Mouse (Mus musculus) G1E (cell line): ENCODE data around the gene Wars. TPM values are rescaled to one million over a fixed set of nuclear protein-coding genes. Genes with fewer than 3 reads are reported as not detected.

Source experiments
- ATAC-seq: 2 replicates; pipeline ENCODE4 v1.8.0; 2016; ENCODE audit warnings: mild to moderate bottlenecking; ENCODE audit not compliant: insufficient number of reproducible peaks, poor library complexity, low FRiP score, severe bottlenecking; ENCODE audit errors: extremely low read depth
- DNase-seq: peaks from one replicate; pipeline ENCODE4 v3.0.0; 2012; ENCODE audit warnings: low spot score
- H3K27me3 ChIP-seq: 2 replicates; pipeline ENCODE4 v1.6.1; 2012; ENCODE audit warnings: mild to moderate bottlenecking, low read length, inconsistent platforms; ENCODE audit not compliant: insufficient read depth
- H3K36me3 ChIP-seq: replicated peaks from 2 replicates; pipeline ENCODE3; 2012; ENCODE audit warnings: mild to moderate bottlenecking, inconsistent platforms
- H3K4me1 ChIP-seq: 2 replicates; pipeline ENCODE4 v1.6.1; 2012; ENCODE audit warnings: low read depth, low read length, inconsistent platforms, mixed read lengths; ENCODE audit not compliant: insufficient read depth
- H3K4me3 ChIP-seq: 2 replicates; pipeline ENCODE4 v1.5.1; 2012; ENCODE audit warnings: low read depth, mild to moderate bottlenecking, inconsistent platforms, low read length, moderate library complexity, mixed read lengths
- H3K9me3 ChIP-seq: replicated peaks from 2 replicates; pipeline ENCODE4 v1.6.1; 2012; ENCODE audit warnings: inconsistent platforms
- CTCF ChIP-seq: IDR thresholded peaks from 2 replicates; pipeline ENCODE4 v1.5.1; 2012; ENCODE audit warnings: low read depth, low read length, inconsistent platforms, mixed read lengths
- GATA1 ChIP-seq: IDR thresholded peaks from 2 replicates; pipeline ENCODE4 v1.6.1; 2012; ENCODE audit warnings: borderline replicate concordance, low read length, inconsistent platforms, mixed read lengths
- GATA2 ChIP-seq: IDR thresholded peaks from 2 replicates; pipeline ENCODE4 v1.6.1; 2012; ENCODE audit warnings: low read depth, low read length, inconsistent platforms, borderline replicate concordance
- POLR2AphosphoS5 ChIP-seq: IDR thresholded peaks from 2 replicates; pipeline ENCODE4 v1.6.1; 2012; ENCODE audit warnings: low read depth, low read length, inconsistent platforms; ENCODE audit not compliant: insufficient replicate concordance
- TAL1 ChIP-seq: conservative IDR thresholded peaks from 2 replicates; pipeline ENCODE4 v1.6.1; 2012; ENCODE audit warnings: low read depth, low read length, inconsistent platforms, mixed read lengths
- polyA plus RNA-seq: library from polyadenylated mRNA; stranded (reverse); fragments of >175 nt; gene quantifications from 2 replicates; pipeline ENCODE4 v1.2.3, GENCODE M21; 2012
- total RNA-seq, 2 experiments: library from RNA; stranded (forward) in 1 of 2; stranded (reverse) in 1 of 2; fragments of 200-1000 nt in 1 of 2; fragments of >200 nt in 1 of 2; fragmentation: Nextera tagmentation in 1 of 2; gene quantifications; 2 replicates each; pipeline ENCODE4 v1.2.3; 2014 to 2017

The Wars gene
- total and polyA plus RNA-seq, 3 experiments, result 62.1 to 81.0 (median 78.3) TPM

- Histone ChIP-seq H3K36me3 (peaks cover 99% of the 10 kb centered on the region), H3K9me3 (no peaks in the 10 kb centered on the region), H3K27me3 (no peaks in the 10 kb centered on the region), H3K4me1 (peaks cover 2% of the 10 kb centered on the region; the same call in 1 of the 2 replicates), H3K4me3 (no peak overlapping the region)
- TF ChIP-seq GATA1 (no peak), GATA2 (no peak), CTCF (no peak), POLR2AphosphoS5 (no peak)
- ATAC-seq, result no peak
- DNase-seq, result no peak
These were observed 14.8 kb downstream of the Wars start for GRCm38 (mm10) chr12:108879138-108879537.

GRCm38 (mm10) chr12:108873122-108873521 lies 20.9 kb downstream of the Wars start:
- Histone ChIP-seq H3K27me3 (no peaks in the 10 kb centered on the region), H3K4me1 (no peaks in the 10 kb centered on the region), H3K36me3 (peaks cover 97% of the 10 kb centered on the region), H3K4me3 (no peak overlapping the region), H3K9me3 (no peaks in the 10 kb centered on the region)
- TF ChIP-seq POLR2AphosphoS5 (no peak), TAL1 (no peak), CTCF (no peak), GATA2 (no peak), GATA1 (no peak)
- no peak for ATAC-seq
- DNase-seq, result no peak

GRCm38 (mm10) chr12:108869575-108869974 lies 24.4 kb downstream of the Wars start:
- TF ChIP-seq GATA2 (no peak), CTCF (no peak), POLR2AphosphoS5 (no peak), GATA1 (no peak), TAL1 (no peak)
- Histone ChIP-seq H3K9me3 (no peaks in the 10 kb centered on the region), H3K4me1 (no peaks in the 10 kb centered on the region), H3K4me3 (no peak overlapping the region), H3K36me3 (peaks cover 97% of the 10 kb centered on the region), H3K27me3 (no peaks in the 10 kb centered on the region)
- DNase-seq (no peak), ATAC-seq (no peak)

- Histone ChIP-seq H3K27me3 (no peaks in the 10 kb centered on the region), H3K4me1 (no peaks in the 10 kb centered on the region), H3K4me3 (no peak overlapping the region), H3K36me3 (peaks cover 100% of the 10 kb centered on the region), H3K9me3 (no peaks in the 10 kb centered on the region)
- DNase-seq, result no peak
- ATAC-seq, result no peak
- TF ChIP-seq CTCF (no peak), GATA1 (no peak), POLR2AphosphoS5 (no peak), GATA2 (no peak), TAL1 (no peak)
These were observed 28.9 kb downstream of the Wars start for GRCm38 (mm10) chr12:108865007-108865494.

- Histone ChIP-seq H3K4me1 (peaks cover 19% of the 10 kb centered on the region), H3K27me3 (peaks cover 27% of the 10 kb centered on the region), H3K9me3 (no peaks in the 10 kb centered on the region), H3K36me3 (peaks cover 56% of the 10 kb centered on the region), H3K4me3 (no peak overlapping the region)
- TF ChIP-seq GATA1 (no peak), CTCF (no peak), GATA2 (no peak), POLR2AphosphoS5 (no peak)
- DNase-seq (no peak), ATAC-seq (no peak)
These were observed 35.5 kb downstream of the Wars start for GRCm38 (mm10) chr12:108858486-108858885.

- peaks cover 19% of the 10 kb centered on the region for H3K4me1 ChIP-seq
- no peak overlapping the region for H3K4me3 ChIP-seq
- peaks cover 48% of the 10 kb centered on the region for H3K36me3 ChIP-seq
- TF ChIP-seq POLR2AphosphoS5 (no peak), GATA2 (no peak), GATA1 (no peak), TAL1 (no peak), CTCF (no peak)
- peaks cover 34% of the 10 kb centered on the region for H3K27me3 ChIP-seq
- no peak for ATAC-seq
- no peaks in the 10 kb centered on the region for H3K9me3 ChIP-seq
- no peak for DNase-seq
These were observed 36.3 kb downstream of the Wars start for GRCm38 (mm10) chr12:108857589-108858184.
